Mouse (Mus musculus) kidney, embryonic 16.5 days (tissue): ENCODE results near the gene Tjap1. TPM values are rescaled to one million over a fixed set of nuclear protein-coding genes. Genes with fewer than 3 reads are reported as not detected.
A peak's percentile ranks its signal among the peaks of the same experiment; 100 is the strongest.

ENCODE experiments used
- ATAC-seq: fragments of 200-750 bp; cut with Nextera tagmentation; 2 replicates; pipeline ENCODE4 v1.8.0; 2017; ENCODE audit warnings: moderate TSS enrichment; ENCODE audit not compliant: low FRiP score, low TSS enrichment
- H3K27ac ChIP-seq: fragments of 300-500 bp; sonication (generic); 2 replicates; pipeline ENCODE4 v1.5.1; 2014; ENCODE audit warnings: low read length
- H3K27me3 ChIP-seq: fragments of 300-500 bp; sonication (generic); 2 replicates; pipeline ENCODE4 v1.6.1; 2014; ENCODE audit warnings: low read length, control low read depth, mixed read lengths; ENCODE audit not compliant: insufficient read depth
- H3K36me3 ChIP-seq: fragments of 300-500 bp; sonication (generic); 2 replicates; pipeline ENCODE4 v1.6.1; 2014; ENCODE audit warnings: low read length, control low read depth, mixed read lengths; ENCODE audit not compliant: insufficient read depth
- H3K4me1 ChIP-seq: fragments of 300-500 bp; sonication (generic); 2 replicates; pipeline ENCODE4 v1.6.1; 2014; ENCODE audit warnings: low read length, control low read depth, mixed read lengths; ENCODE audit not compliant: insufficient read depth
- H3K4me2 ChIP-seq: fragments of 300-500 bp; sonication (generic); replicated peaks from 2 replicates; pipeline ENCODE4 v1.6.1; 2014; ENCODE audit warnings: low read depth, low read length
- H3K4me3 ChIP-seq: fragments of 300-500 bp; sonication (generic); 2 replicates; pipeline ENCODE4 v1.5.1; 2014; ENCODE audit warnings: mild to moderate bottlenecking, low read length
- H3K9ac ChIP-seq: fragments of 300-500 bp; sonication (generic); replicated peaks from 2 replicates; pipeline ENCODE4 v1.6.1; 2014; ENCODE audit warnings: low read length
- H3K9me3 ChIP-seq: fragments of 300-500 bp; sonication (generic); 2 replicates; pipeline ENCODE4 v1.6.1; 2016; ENCODE audit warnings: low read length, control low read depth
- WGBS: fragments of 180-500 bp; shearing (Covaris S2); extraction: QIAGEN DNeasy Blood & Tissue Kit; methylation state at CpG from one replicate; pipeline ENCODE4 v1.1.7; 2014; 5-methylcytosine and 5-hydroxymethylcytosine counted together
- microRNA counts: library from miRNA; unstranded; fragments of <30 nt; microRNA quantifications from one replicate; lab custom pipeline; 2016
- microRNA-seq: library from miRNA; unstranded; fragments of <30 nt; microRNA quantifications from one replicate; pipeline ENCODE4, GENCODE M21; 2016
- polyA plus RNA-seq: library from polyadenylated mRNA; unstranded; fragments of >200 nt; fragmentation: Nextera tagmentation; extraction: Ambion mirVana; gene quantifications from 2 replicates; pipeline ENCODE4 v1.2.1, GENCODE M21; 2015

Tjap1 gene
- polyA plus RNA-seq, 1 experiment from 2014 or later, result 49.8 TPM

DNA sequence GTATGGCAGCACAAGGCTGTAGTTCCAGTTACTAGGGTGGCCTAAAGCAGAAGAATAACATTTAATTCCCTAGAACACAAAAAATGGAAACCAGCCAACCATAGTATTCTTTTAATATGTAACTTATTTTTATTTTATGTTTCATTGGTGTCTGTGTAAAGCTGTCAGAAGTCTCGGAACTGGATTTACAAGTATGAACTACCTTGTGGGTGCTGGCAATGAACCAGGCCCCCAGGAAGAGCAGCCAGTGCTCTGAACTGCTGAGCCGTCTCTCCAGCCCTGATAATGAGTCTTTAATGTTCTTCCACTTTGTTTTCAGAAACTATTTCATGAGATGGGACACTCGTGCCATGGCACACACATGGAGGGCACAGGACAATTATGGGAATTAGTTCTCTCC, 72.3 kb downstream of the Tjap1 start:
- Histone ChIP-seq H3K4me3 (no peak overlapping the region), H3K9me3 (no peaks in the 10 kb centered on the region), H3K9ac (no peak overlapping the region), H3K4me1 (no peaks in the 10 kb centered on the region), H3K36me3 (peaks cover 80% of the 10 kb centered on the region), H3K4me2 (no peak overlapping the region), H3K27ac (no peak overlapping the region), H3K27me3 (no peaks in the 10 kb centered on the region)
- 70% methylated on average over 3 of the region's 3 CpGs for WGBS
- ATAC-seq, result 0 out of 2 replicates have a peak, but pooled peaks have one; percentile 39

MicroRNA genes within 50 kb of the gene (microRNA counts, 519-probe panel; counts per million panel counts)
- microRNA mmu-miR-693-3p (lab: Ali Mortazavi, UCI), result 104 counts per million, percentile 35 among the panel's probes with 10 or more counts
- microRNA mmu-miR-693-5p (lab: Ali Mortazavi, UCI), result 104 counts per million, percentile 35 among the panel's probes with 10 or more counts

Small RNA genes within 50 kb of the gene (microRNA-seq; reads per million reads assigned to microRNA genes)
- gene Mir693, result not detected

Other genes starting within 250 kb of the Tjap1 start
- 159 and 162 TPM in 2 replicates for gene Mrps18a, start 172.0 kb downstream of the Tjap1 start, polyA plus RNA-seq
- 15.1 and 16.5 TPM in 2 replicates for gene Rsph9, start 138.8 kb downstream of the Tjap1 start, polyA plus RNA-seq
- 39.9 and 41.2 TPM in 2 replicates for gene Mad2l1bp, start 129.5 kb downstream of the Tjap1 start, polyA plus RNA-seq
- gene Gtpbp2, start 122.0 kb downstream of the Tjap1 start, polyA plus RNA-seq, result 44.8 and 51.2 TPM in 2 replicates
- 13.3 and 16.8 TPM in 2 replicates for gene Polh, start 80.4 kb downstream of the Tjap1 start, polyA plus RNA-seq
- gene Xpo5, start 80.2 kb downstream of the Tjap1 start, polyA plus RNA-seq, result 45.5 and 49.5 TPM in 2 replicates
- 109 TPM in 2 replicates for gene Polr1c, start 35.0 kb downstream of the Tjap1 start, polyA plus RNA-seq
- 132 and 139 TPM in 2 replicates for gene Yipf3, start 34.9 kb downstream of the Tjap1 start, polyA plus RNA-seq
- gene Lrrc73, start 29.5 kb downstream of the Tjap1 start, polyA plus RNA-seq, result 0.64 and 0.67 TPM in 2 replicates
- 0.37 and 0.64 TPM in 2 replicates for gene Dlk2, start 14.4 kb upstream of the Tjap1 start, polyA plus RNA-seq
- 6.9 and 7.3 TPM in 2 replicates for gene Abcc10, start 45.3 kb upstream of the Tjap1 start, polyA plus RNA-seq
- 5.0 and 6.1 TPM in 2 replicates for gene Zfp318, start 100.7 kb upstream of the Tjap1 start, polyA plus RNA-seq
- gene Crip3, start 145.9 kb upstream of the Tjap1 start, polyA plus RNA-seq, result 0.54 and 0.68 TPM in 2 replicates
- 0.15 and 0.32 TPM in 2 replicates for gene Slc22a7, start 155.4 kb upstream of the Tjap1 start, polyA plus RNA-seq
- 0.15 and 0.23 TPM in 2 replicates for gene Ttbk1, start 204.6 kb upstream of the Tjap1 start, polyA plus RNA-seq
- gene Dnph1, start 213.7 kb upstream of the Tjap1 start, polyA plus RNA-seq, result 56.5 and 60.3 TPM in 2 replicates